Mouse (Mus musculus) lung, embryonic 16.5 days (tissue): ENCODE data around the gene Pitpnm2. TPM values are rescaled to one million over a fixed set of nuclear protein-coding genes. Genes with fewer than 3 reads are reported as not detected.
A peak's percentile ranks its signal among the peaks of the same experiment; 100 is the strongest.

Experiments used
- ATAC-seq: fragments of 200-750 bp; cut with Nextera tagmentation; 2 replicates; pipeline ENCODE4 v1.8.0; 2017; ENCODE audit warnings: low read depth, mild to moderate bottlenecking, moderate library complexity
- H3K27ac ChIP-seq: fragments of 300-500 bp; sonication (generic); 2 replicates; pipeline ENCODE4 v1.5.1; 2014; ENCODE audit warnings: mild to moderate bottlenecking, control low read depth, low read length
- H3K27me3 ChIP-seq: fragments of 300-500 bp; sonication (generic); 2 replicates; pipeline ENCODE4 v1.6.1; 2014; ENCODE audit warnings: low read depth, low read length, mixed read lengths; ENCODE audit not compliant: control insufficient read depth, insufficient read depth
- H3K36me3 ChIP-seq: fragments of 300-500 bp; sonication (generic); 2 replicates; pipeline ENCODE4 v1.6.1; 2014; ENCODE audit warnings: low read length; ENCODE audit not compliant: control insufficient read depth, insufficient read depth
- H3K4me1 ChIP-seq: fragments of 300-500 bp; sonication (generic); replicated peaks from 2 replicates; pipeline ENCODE4 v1.6.1; 2014; ENCODE audit warnings: low read length, mixed read lengths; ENCODE audit not compliant: control insufficient read depth, insufficient read depth
- H3K4me2 ChIP-seq: fragments of 300-500 bp; sonication (generic); 2 replicates; pipeline ENCODE4 v1.6.1; 2014; ENCODE audit warnings: low read depth, low read length, control low read depth
- H3K4me3 ChIP-seq: fragments of 300-500 bp; sonication (generic); 2 replicates; pipeline ENCODE4 v1.5.1; 2014; ENCODE audit warnings: mild to moderate bottlenecking, low read length, control low read depth
- H3K9ac ChIP-seq: fragments of 300-500 bp; sonication (generic); 2 replicates; pipeline ENCODE4 v1.6.1; 2014; ENCODE audit warnings: low read length, control low read depth
- H3K9me3 ChIP-seq: fragments of 300-500 bp; sonication (generic); 2 replicates; pipeline ENCODE4 v1.6.1; 2016; ENCODE audit warnings: low read length; ENCODE audit not compliant: control insufficient read depth
- WGBS: fragments of 180-500 bp; shearing (Covaris S2); extraction: QIAGEN DNeasy Blood & Tissue Kit; methylation state at CpG from one replicate; pipeline ENCODE4 v1.1.7; 2014; 5-methylcytosine and 5-hydroxymethylcytosine counted together
- polyA plus RNA-seq: library from polyadenylated mRNA; unstranded; fragments of >200 nt; fragmentation: Nextera tagmentation; extraction: Ambion mirVana; gene quantifications from 2 replicates; pipeline ENCODE4 v1.2.1, GENCODE M21; 2015

The Pitpnm2 gene
- polyA plus RNA-seq, 1 experiment from 2014 or later = 6.6 TPM

GRCm38 (mm10) chr5:124211234-124211633, 38.3 kb downstream of the Pitpnm2 start:
- H3K27me3 ChIP-seq = no peaks in the 10 kb centered on the region
- no peak overlapping the region for H3K4me2 ChIP-seq
- H3K4me3 ChIP-seq = no peak overlapping the region
- 76% methylated on average over 8 of the region's 8 CpGs for WGBS
- H3K9me3 ChIP-seq = no peaks in the 10 kb centered on the region
- 0 out of 2 replicates have a peak overlapping the region, but pooled peaks have one; percentile 15 for H3K27ac ChIP-seq
- no peak for ATAC-seq
- no peaks in the 10 kb centered on the region for H3K36me3 ChIP-seq
- H3K9ac ChIP-seq = no peak overlapping the region
- peaks cover 19% of the 10 kb centered on the region for H3K4me1 ChIP-seq

GRCm38 (mm10) chr5:124210281-124211016, 39.1 kb downstream of the Pitpnm2 start:
- Histone ChIP-seq H3K9ac (no peak overlapping the region), H3K4me1 (peaks cover 26% of the 10 kb centered on the region), H3K27me3 (no peaks in the 10 kb centered on the region), H3K36me3 (no peaks in the 10 kb centered on the region), H3K4me2 (no peak overlapping the region), H3K9me3 (no peaks in the 10 kb centered on the region), H3K27ac (0 out of 2 replicates have a peak overlapping the region, but pooled peaks have one; percentile 8), H3K4me3 (no peak overlapping the region)
- ATAC-seq = no peak
- 71% methylated on average over 18 of the region's 18 CpGs for WGBS

GRCm38 (mm10) chr5:124209850-124210249, 39.7 kb downstream of the Pitpnm2 start:
- no peaks in the 10 kb centered on the region for H3K36me3 ChIP-seq
- 53% methylated on average over 6 of the region's 6 CpGs for WGBS
- no peaks in the 10 kb centered on the region for H3K9me3 ChIP-seq
- ATAC-seq = no peak
- no peaks in the 10 kb centered on the region for H3K27me3 ChIP-seq
- no peak overlapping the region for H3K27ac ChIP-seq
- H3K9ac ChIP-seq = no peak overlapping the region
- H3K4me1 ChIP-seq = peaks cover 22% of the 10 kb centered on the region
- no peak overlapping the region for H3K4me3 ChIP-seq
- H3K4me2 ChIP-seq = no peak overlapping the region

DNA sequence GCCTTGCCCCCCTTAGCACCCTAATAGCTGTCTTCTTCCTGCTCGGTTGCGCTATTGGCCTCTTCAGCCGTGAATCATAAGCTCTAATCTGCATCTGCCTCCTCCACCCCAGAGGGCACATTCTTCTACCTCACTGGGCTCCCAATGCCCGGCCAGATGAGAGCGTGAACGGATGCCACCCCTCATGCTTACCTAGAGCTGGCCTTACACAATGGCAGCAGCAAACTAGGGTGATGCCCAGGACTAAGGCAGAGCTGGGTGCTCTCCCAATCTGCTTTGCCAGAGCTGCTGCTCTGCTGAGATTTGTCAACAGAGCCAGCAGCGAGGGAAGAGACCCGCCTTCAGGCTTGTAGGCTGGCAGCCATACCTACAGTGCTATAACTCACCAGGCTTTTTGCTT, 41.5 kb downstream of the Pitpnm2 start:
- Histone ChIP-seq H3K9ac (no peak overlapping the region), H3K27ac (no peak overlapping the region), H3K4me3 (no peak overlapping the region), H3K9me3 (no peaks in the 10 kb centered on the region), H3K27me3 (no peaks in the 10 kb centered on the region), H3K4me1 (peaks cover 35% of the 10 kb centered on the region), H3K36me3 (no peaks in the 10 kb centered on the region), H3K4me2 (no peak overlapping the region)
- ATAC-seq = no peak
- 73% methylated on average over 8 of the region's 8 CpGs for WGBS

DNA sequence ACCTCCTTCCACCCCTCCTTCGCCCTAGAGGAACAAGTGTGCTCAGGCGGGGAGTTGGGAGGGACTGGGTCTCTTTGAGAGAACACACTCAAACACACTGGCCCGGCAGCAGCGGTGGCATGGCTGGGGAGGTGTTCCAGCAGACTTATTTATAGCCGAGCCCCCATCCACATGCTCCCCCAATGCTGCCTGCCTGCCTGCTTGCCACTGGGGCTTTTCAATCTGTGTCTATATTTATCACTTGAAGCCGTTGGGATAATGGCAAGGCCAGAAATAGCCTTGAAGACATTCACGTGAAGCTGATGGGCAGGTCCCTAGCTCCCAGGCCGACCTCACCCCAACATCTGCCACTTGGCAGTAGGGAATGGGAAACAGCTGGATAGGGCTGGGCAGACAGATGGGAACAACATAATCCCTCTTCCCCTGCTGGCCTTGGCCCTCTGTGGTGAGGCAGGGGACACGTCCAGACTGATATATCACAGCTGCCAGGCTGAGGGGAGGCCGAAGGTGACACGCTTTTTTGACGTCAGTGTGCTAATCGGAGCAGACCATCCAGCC, 43.0 kb downstream of the Pitpnm2 start:
- 28% methylated on average over 13 of the region's 13 CpGs for WGBS
- ATAC-seq = peak; percentile 83
- peaks cover 43% of the 10 kb centered on the region for H3K4me1 ChIP-seq
- H3K9ac ChIP-seq = no peak overlapping the region
- no peak overlapping the region for H3K4me2 ChIP-seq
- H3K9me3 ChIP-seq = no peaks in the 10 kb centered on the region
- H3K4me3 ChIP-seq = no peak overlapping the region
- H3K27me3 ChIP-seq = no peaks in the 10 kb centered on the region
- H3K27ac ChIP-seq = peak overlapping the region; percentile 65
- H3K36me3 ChIP-seq = no peaks in the 10 kb centered on the region

GRCm38 (mm10) chr5:124205809-124206380, 43.7 kb downstream of the Pitpnm2 start:
- WGBS = 42% methylated on average over 5 of the region's 5 CpGs
- H3K4me1 ChIP-seq = peaks cover 48% of the 10 kb centered on the region
- peak overlapping the region; percentile 65 for H3K27ac ChIP-seq
- H3K4me2 ChIP-seq = no peak overlapping the region
- no peak for ATAC-seq
- no peak overlapping the region for H3K4me3 ChIP-seq
- no peak overlapping the region for H3K9ac ChIP-seq
- H3K27me3 ChIP-seq = no peaks in the 10 kb centered on the region
- no peaks in the 10 kb centered on the region for H3K36me3 ChIP-seq
- H3K9me3 ChIP-seq = no peaks in the 10 kb centered on the region

- H3K9ac ChIP-seq = no peak overlapping the region
- peaks cover 54% of the 10 kb centered on the region for H3K4me1 ChIP-seq
- H3K27me3 ChIP-seq = no peaks in the 10 kb centered on the region
- H3K9me3 ChIP-seq = no peaks in the 10 kb centered on the region
- 80% methylated on average over 9 of the region's 9 CpGs for WGBS
- H3K4me3 ChIP-seq = no peak overlapping the region
- no peaks in the 10 kb centered on the region for H3K36me3 ChIP-seq
- no peak overlapping the region for H3K4me2 ChIP-seq
- ATAC-seq = no peak
- H3K27ac ChIP-seq = peak overlapping the region; percentile 3; the same call in 1 of the 2 replicates
Observed at GRCm38 (mm10) chr5:124205211-124205610, 44.3 kb downstream of the Pitpnm2 start.

DNA sequence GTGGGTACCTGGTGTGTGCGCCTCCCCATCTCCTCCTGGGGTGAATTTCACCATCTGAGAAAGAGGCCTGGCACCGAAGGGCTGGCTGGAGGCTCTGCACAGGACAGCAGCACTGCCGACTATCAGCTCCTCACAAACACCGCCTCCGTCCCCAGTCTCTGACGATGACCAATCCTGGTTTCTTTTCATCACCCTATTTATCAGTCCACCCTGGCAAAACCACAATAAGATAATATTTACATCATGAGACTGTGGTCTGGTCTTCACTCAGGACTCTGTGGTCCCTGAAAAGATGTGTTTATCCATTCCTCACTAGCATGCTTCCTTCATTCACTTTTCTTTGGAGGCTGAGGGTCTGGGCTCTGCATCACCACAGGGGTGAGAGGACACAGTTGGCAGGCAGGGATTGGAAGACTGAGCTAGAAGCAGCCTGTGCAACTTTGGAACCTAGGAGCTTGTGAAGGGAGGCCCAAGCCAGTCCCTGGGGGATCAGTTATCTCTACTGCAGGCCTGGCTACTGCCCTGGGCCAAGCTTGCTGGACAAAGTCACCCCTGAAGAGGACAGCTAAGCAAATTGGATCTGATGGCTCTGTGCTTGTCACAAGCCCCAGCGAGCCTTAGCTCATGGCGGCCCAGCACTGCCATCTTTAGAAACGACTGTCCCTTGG, 45.3 kb downstream of the Pitpnm2 start:
- Histone ChIP-seq H3K4me2 (no peak overlapping the region), H3K9ac (no peak overlapping the region), H3K4me1 (peaks cover 60% of the 10 kb centered on the region), H3K9me3 (no peaks in the 10 kb centered on the region), H3K27me3 (no peaks in the 10 kb centered on the region), H3K4me3 (no peak overlapping the region), H3K36me3 (no peaks in the 10 kb centered on the region), H3K27ac (peak overlapping the region; percentile 69)
- ATAC-seq = peak; percentile 42
- WGBS = 68% methylated on average over 9 of the region's 9 CpGs

DNA sequence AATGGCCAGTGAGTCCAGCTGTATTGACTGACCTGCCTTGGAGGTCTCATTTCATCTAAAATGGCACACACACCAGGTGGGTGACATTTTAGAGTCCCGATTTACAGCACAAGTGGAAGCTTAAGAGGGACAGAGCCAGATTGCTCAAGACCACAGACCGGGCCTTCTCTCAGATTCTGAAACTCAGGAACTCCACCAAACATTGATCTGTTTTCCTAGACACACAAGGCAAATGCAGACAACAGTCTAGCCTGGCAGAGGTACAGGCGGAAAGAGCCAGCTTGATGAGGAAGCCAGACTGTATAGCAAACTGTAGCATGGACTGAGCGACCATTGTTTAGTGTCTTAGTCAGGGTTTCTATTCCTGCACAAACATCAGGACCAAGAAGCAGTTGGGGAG, 46.3 kb downstream of the Pitpnm2 start:
- Histone ChIP-seq H3K9ac (no peak overlapping the region; the same call in 1 of the 2 replicates), H3K4me2 (no peak overlapping the region), H3K27me3 (no peaks in the 10 kb centered on the region), H3K4me1 (peaks cover 60% of the 10 kb centered on the region), H3K4me3 (no peak overlapping the region), H3K9me3 (no peaks in the 10 kb centered on the region), H3K36me3 (no peaks in the 10 kb centered on the region), H3K27ac (peak overlapping the region; percentile 67)
- 82% methylated on average over 4 of the region's 4 CpGs for WGBS
- ATAC-seq = no peak
